Mouse (Mus musculus) kidney, embryonic 15.5 days (tissue): Measurements from ENCODE around the gene Slc38a10. TPM values are rescaled to one million over a fixed set of nuclear protein-coding genes. Genes with fewer than 3 reads are reported as not detected.

ENCODE experiments used
- ATAC-seq: fragments of 200-750 bp; cut with Nextera tagmentation; replicated peaks from 2 replicates; pipeline ENCODE4 v1.8.0; 2017; ENCODE audit warnings: moderate TSS enrichment; ENCODE audit not compliant: low FRiP score
- H3K27ac ChIP-seq: fragments of 300-500 bp; sonication (generic); 2 replicates; pipeline ENCODE4 v1.5.1; 2015; ENCODE audit warnings: mild to moderate bottlenecking, inconsistent platforms
- H3K27me3 ChIP-seq: fragments of 300-500 bp; sonication (generic); 2 replicates; pipeline ENCODE4 v1.6.1; 2015; ENCODE audit warnings: inconsistent platforms
- H3K36me3 ChIP-seq: fragments of 300-500 bp; sonication (generic); 2 replicates; pipeline ENCODE4 v1.6.1; 2015; ENCODE audit warnings: inconsistent platforms
- H3K4me1 ChIP-seq: fragments of 300-500 bp; sonication (generic); 2 replicates; pipeline ENCODE4 v1.6.1; 2015; ENCODE audit warnings: inconsistent platforms
- H3K4me2 ChIP-seq: fragments of 300-500 bp; sonication (generic); 2 replicates; pipeline ENCODE4 v1.6.1; 2015; ENCODE audit warnings: moderate library complexity, mild to moderate bottlenecking, inconsistent platforms
- H3K4me3 ChIP-seq: fragments of 300-500 bp; sonication (generic); replicated peaks from 2 replicates; pipeline ENCODE4 v1.5.1; 2015; ENCODE audit warnings: mild to moderate bottlenecking, inconsistent platforms
- H3K9ac ChIP-seq: fragments of 300-500 bp; sonication (generic); 2 replicates; pipeline ENCODE4 v1.6.1; 2015; ENCODE audit warnings: mild to moderate bottlenecking, inconsistent platforms
- H3K9me3 ChIP-seq: fragments of 300-500 bp; sonication (generic); replicated peaks from 2 replicates; pipeline ENCODE4 v1.6.1; 2016; ENCODE audit warnings: inconsistent platforms
- WGBS: fragments of 180-500 bp; shearing (Covaris S2); methylation state at CpG from one replicate; pipeline ENCODE4 v1.1.7; 2015; ENCODE audit warnings: mixed read lengths; 5-methylcytosine and 5-hydroxymethylcytosine counted together
- polyA plus RNA-seq: library from polyadenylated mRNA; unstranded; fragments of >200 nt; fragmentation: Nextera tagmentation; extraction: Ambion mirVana; gene quantifications from 2 replicates; pipeline ENCODE4 v1.2.1, GENCODE M21; 2015

Slc38a10 gene
- polyA plus RNA-seq, 1 experiment from 2014 or later = 115 TPM

GRCm38 (mm10) chr11:120169208-120169992 lies 18.3 kb upstream of the Slc38a10 start:
- Histone ChIP-seq H3K27ac (0 out of 2 replicates have a peak overlapping the region, but pooled peaks have one; percentile 20), H3K4me3 (peak overlapping the region; percentile 17), H3K27me3 (no peaks in the 10 kb centered on the region; the same call in 1 of the 2 replicates), H3K36me3 (no peaks in the 10 kb centered on the region), H3K9me3 (no peaks in the 10 kb centered on the region), H3K4me1 (peaks cover 68% of the 10 kb centered on the region), H3K4me2 (peak overlapping the region; percentile 46), H3K9ac (no peak overlapping the region)
- 28% methylated on average over 21 of the region's 21 CpGs for WGBS
- ATAC-seq = 0 out of 2 replicates have a peak, but pooled peaks have one; percentile 23

- 72% methylated on average over 8 of the region's 8 CpGs for WGBS
- no peak overlapping the region for H3K4me3 ChIP-seq
- no peaks in the 10 kb centered on the region for H3K9me3 ChIP-seq
- H3K4me2 ChIP-seq = no peak overlapping the region
- H3K4me1 ChIP-seq = peaks cover 77% of the 10 kb centered on the region
- 0 out of 2 replicates have a peak overlapping the region, but pooled peaks have one; percentile 66 for H3K27ac ChIP-seq
- no peak for ATAC-seq
- no peaks in the 10 kb centered on the region; the same call in 1 of the 2 replicates for H3K27me3 ChIP-seq
- H3K9ac ChIP-seq = no peak overlapping the region
- H3K36me3 ChIP-seq = no peaks in the 10 kb centered on the region
These were observed 17.4 kb upstream of the Slc38a10 start for GRCm38 (mm10) chr11:120168516-120168915.

DNA sequence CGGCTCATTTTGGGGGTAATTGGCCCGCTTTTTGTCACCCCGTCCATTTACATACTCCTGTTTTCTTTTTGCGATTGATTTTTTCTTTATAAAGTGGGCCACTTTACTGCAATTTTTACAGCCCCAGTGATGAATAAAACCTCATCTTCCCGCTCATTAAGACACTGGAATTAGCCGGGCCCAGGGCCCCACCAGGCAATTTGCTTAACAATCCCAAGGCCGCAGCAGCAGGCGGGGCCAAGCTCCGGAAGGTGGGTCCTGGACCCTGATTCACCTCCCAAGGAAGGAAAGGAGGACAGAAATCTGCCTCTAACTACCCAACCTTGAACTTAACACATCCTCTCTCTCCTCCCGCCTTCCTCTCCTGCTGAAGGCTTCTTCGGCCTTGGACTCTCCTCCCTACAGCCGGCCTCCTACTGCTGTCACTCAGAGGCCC lies 16.8 kb upstream of the Slc38a10 start:
- no peak for ATAC-seq
- 30% methylated on average over 12 of the region's 12 CpGs for WGBS
- H3K4me2 ChIP-seq = no peak overlapping the region
- H3K36me3 ChIP-seq = no peaks in the 10 kb centered on the region
- peaks cover 81% of the 10 kb centered on the region for H3K4me1 ChIP-seq
- no peaks in the 10 kb centered on the region for H3K9me3 ChIP-seq
- H3K27me3 ChIP-seq = no peaks in the 10 kb centered on the region
- no peak overlapping the region for H3K4me3 ChIP-seq
- peak overlapping the region; percentile 66 for H3K27ac ChIP-seq
- no peak overlapping the region for H3K9ac ChIP-seq

DNA sequence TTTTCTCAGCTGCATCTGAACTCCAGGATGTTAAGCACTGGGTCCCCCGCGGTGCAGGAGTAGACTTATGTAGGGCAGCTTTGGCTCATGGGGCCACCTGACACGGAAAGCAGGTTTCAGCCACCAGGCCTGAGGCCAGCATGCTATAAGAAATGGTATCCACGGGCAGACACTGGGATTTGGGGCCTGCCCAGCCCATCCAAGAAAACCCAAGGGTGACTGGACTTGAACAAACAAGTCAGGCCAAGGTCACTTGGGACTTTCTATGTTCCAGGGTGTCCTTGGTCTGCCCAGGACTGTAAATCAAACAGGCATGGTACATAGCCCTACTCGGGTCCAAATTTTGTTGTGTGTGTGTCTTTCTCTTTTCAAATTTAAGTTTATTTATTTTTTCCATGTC lies 15.9 kb upstream of the Slc38a10 start:
- no peak overlapping the region for H3K4me2 ChIP-seq
- no peak for ATAC-seq
- 45% methylated on average over 5 of the region's 5 CpGs for WGBS
- H3K27ac ChIP-seq = no peak overlapping the region
- no peak overlapping the region for H3K4me3 ChIP-seq
- H3K36me3 ChIP-seq = no peaks in the 10 kb centered on the region
- peaks cover 81% of the 10 kb centered on the region for H3K4me1 ChIP-seq
- no peaks in the 10 kb centered on the region for H3K27me3 ChIP-seq
- no peak overlapping the region for H3K9ac ChIP-seq
- no peaks in the 10 kb centered on the region for H3K9me3 ChIP-seq

DNA sequence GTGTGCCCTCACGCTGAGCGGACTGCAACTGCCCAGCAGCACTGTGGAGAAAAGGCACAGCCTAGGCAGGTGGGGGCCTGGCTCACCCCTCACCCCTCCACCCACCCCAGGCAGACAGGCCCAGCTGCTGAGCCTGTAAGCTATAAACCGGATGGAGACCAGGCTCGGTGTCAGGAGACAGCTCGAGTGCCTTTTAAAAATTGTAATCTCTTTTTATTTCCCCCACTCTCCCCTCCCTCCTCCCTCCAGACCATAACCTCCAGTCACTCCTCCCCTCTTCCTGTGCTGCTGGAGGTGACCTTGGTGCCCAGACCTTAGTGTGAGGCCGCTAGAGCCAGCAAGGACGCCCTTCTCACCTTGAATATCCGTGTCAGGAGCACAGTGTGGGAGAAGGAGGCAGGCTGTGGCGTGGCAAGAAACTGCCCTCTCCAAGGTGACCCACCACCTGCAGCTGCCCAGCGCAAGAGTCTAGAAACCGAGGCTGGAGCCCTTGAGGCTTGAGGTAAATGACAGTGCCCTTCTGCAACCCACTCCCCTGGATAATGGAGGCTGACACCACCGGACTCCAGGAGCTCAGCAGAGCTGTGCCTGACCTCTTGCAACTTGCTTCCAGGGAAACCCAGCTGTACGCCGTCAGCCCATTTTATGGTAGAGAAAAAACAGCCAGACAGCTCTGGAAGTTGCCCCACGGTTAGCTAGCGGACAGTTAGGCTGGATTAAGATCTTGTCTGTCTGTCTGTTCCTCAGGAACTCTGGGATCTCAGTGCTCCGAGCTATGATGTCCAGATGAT lies 13.5 kb upstream of the Slc38a10 start:
- Histone ChIP-seq H3K36me3 (no peaks in the 10 kb centered on the region), H3K4me3 (no peak overlapping the region), H3K27ac (peak overlapping the region; percentile 84), H3K4me1 (peaks cover 74% of the 10 kb centered on the region), H3K4me2 (peak overlapping the region; percentile 40), H3K9me3 (no peaks in the 10 kb centered on the region), H3K27me3 (no peaks in the 10 kb centered on the region), H3K9ac (0 out of 2 replicates have a peak overlapping the region, but pooled peaks have one; percentile 2)
- peak; percentile 79 for ATAC-seq
- WGBS = 21% methylated on average over 17 of the region's 17 CpGs

DNA sequence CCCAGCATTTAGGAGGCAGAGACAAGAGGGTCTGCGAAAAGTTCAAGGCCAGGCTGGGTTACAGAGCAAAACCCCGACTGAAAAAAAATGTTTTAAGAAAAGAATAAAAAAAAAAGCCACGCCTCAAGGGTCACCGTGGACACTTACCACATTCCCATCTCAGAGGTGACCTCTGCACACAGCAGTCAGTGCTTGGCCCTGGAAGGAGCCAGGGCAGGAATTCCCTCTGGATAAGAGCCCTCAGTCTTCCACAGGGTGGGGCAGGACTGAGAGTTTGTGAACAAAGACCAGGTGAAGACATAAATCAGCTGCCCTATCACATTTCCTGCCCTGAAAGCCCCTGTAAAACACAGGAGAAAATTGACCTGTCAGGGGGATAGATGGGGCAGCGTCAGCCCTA lies 12.9 kb upstream of the Slc38a10 start:
- H3K4me2 ChIP-seq = peak overlapping the region; percentile 40
- H3K27ac ChIP-seq = peak overlapping the region; percentile 84
- no peaks in the 10 kb centered on the region for H3K36me3 ChIP-seq
- 22% methylated on average over 5 of the region's 5 CpGs for WGBS
- H3K9me3 ChIP-seq = no peaks in the 10 kb centered on the region
- peaks cover 69% of the 10 kb centered on the region for H3K4me1 ChIP-seq
- H3K27me3 ChIP-seq = no peaks in the 10 kb centered on the region
- peak; percentile 19 for ATAC-seq
- H3K9ac ChIP-seq = 0 out of 2 replicates have a peak overlapping the region, but pooled peaks have one; percentile 2
- no peak overlapping the region for H3K4me3 ChIP-seq

DNA sequence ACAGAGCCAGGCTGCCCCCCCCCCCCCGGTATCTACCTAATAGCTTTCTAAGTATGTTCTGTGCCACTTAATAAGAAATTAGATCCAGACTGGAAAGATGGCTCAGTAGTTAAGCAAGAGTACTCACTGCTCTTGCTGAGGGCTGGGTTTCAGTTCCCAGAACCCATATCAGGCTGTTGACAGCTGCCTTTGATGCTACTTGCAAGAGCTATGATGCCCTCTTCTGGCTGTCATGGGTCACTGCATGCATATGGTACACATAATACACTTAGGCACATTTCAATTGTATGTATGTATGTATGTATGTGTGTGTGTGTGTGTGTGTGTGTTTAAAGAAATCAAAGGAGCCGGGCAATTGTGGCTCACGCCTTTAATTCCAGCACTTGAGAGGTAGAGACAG lies 12.1 kb upstream of the Slc38a10 start:
- WGBS = 93% methylated on average over 3 of the region's 3 CpGs
- no peak for ATAC-seq
- H3K27me3 ChIP-seq = no peaks in the 10 kb centered on the region
- peaks cover 63% of the 10 kb centered on the region for H3K4me1 ChIP-seq
- no peak overlapping the region for H3K27ac ChIP-seq
- no peak overlapping the region for H3K4me3 ChIP-seq
- H3K4me2 ChIP-seq = no peak overlapping the region
- H3K36me3 ChIP-seq = no peaks in the 10 kb centered on the region
- no peak overlapping the region for H3K9ac ChIP-seq
- no peaks in the 10 kb centered on the region for H3K9me3 ChIP-seq

- no peak for ATAC-seq
- no peaks in the 10 kb centered on the region for H3K36me3 ChIP-seq
- H3K4me2 ChIP-seq = no peak overlapping the region
- no peak overlapping the region for H3K4me3 ChIP-seq
- no peak overlapping the region for H3K9ac ChIP-seq
- H3K4me1 ChIP-seq = peaks cover 45% of the 10 kb centered on the region
- no peaks in the 10 kb centered on the region for H3K9me3 ChIP-seq
- no peak overlapping the region for H3K27ac ChIP-seq
- H3K27me3 ChIP-seq = no peaks in the 10 kb centered on the region
- WGBS = 43% methylated on average over 4 of the region's 4 CpGs
These were observed 10.1 kb upstream of the Slc38a10 start for GRCm38 (mm10) chr11:120161245-120161644.

- Histone ChIP-seq H3K4me2 (no peak overlapping the region), H3K27me3 (no peaks in the 10 kb centered on the region), H3K27ac (no peak overlapping the region), H3K9me3 (no peaks in the 10 kb centered on the region), H3K9ac (0 out of 2 replicates have a peak overlapping the region, but pooled peaks have one; percentile 26), H3K36me3 (no peaks in the 10 kb centered on the region), H3K4me3 (no peak overlapping the region), H3K4me1 (peaks cover 38% of the 10 kb centered on the region)
- WGBS = 69% methylated on average over 4 of the region's 4 CpGs
- no peak for ATAC-seq
These were observed 9.3 kb upstream of the Slc38a10 start for GRCm38 (mm10) chr11:120160478-120160877.

DNA sequence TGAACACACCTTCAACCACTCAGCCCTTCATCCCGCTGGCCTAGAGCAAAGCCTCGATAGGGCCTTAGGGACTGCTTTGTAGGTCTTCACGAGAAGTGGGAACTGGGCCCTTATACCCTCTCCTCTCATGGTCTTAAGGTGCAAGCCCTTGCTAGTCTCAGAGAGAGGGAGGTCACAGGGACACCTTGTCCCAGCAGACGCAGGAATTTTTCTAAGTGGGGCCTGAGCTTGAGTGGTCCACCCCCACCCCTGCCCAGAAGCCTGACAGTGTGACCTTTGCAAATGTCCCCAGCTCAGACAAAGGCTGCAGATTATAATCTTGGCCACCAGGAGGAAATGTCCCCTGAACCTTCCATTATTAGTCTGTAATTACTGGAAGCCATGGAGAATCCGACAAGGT lies 8.5 kb upstream of the Slc38a10 start:
- ATAC-seq = no peak
- no peak overlapping the region for H3K27ac ChIP-seq
- no peaks in the 10 kb centered on the region for H3K36me3 ChIP-seq

DNA sequence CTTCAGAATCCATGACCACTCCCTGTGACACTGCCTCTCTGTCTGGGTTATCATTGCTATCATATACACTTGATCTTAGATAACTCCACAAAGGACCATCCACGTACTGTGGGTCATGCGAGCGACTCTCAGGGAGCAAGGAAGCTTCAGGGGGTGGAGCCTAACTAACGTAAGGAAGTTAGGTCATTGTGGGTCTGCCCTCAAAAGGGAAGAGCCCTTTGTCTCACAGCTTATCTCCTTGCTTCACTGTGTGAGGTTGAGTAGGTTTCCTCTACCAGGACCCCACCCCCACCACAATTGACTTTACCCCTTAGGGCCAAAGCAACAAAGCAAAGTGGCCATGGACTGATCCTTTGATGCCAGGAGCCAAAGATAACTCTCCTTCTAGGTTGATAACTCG lies 7.7 kb upstream of the Slc38a10 start:
- WGBS = 60% methylated on average over 5 of the region's 5 CpGs
- Histone ChIP-seq H3K4me3 (no peak overlapping the region), H3K4me2 (no peak overlapping the region), H3K36me3 (0 out of 2 replicates have a peak, but pooled peaks cover 6% of the 10 kb centered on the region), H3K4me1 (peaks cover 21% of the 10 kb centered on the region), H3K9ac (no peak overlapping the region), H3K27ac (no peak overlapping the region), H3K9me3 (no peaks in the 10 kb centered on the region), H3K27me3 (no peaks in the 10 kb centered on the region)
- ATAC-seq = no peak

More for the DNA sequence above, 8.5 kb upstream of the Slc38a10 start:
- Histone ChIP-seq H3K9me3 (no peaks in the 10 kb centered on the region), H3K9ac (no peak overlapping the region), H3K4me1 (peaks cover 30% of the 10 kb centered on the region), H3K4me3 (no peak overlapping the region), H3K27me3 (no peaks in the 10 kb centered on the region), H3K4me2 (no peak overlapping the region)
- WGBS = 59% methylated on average over 5 of the region's 5 CpGs
